Mouse (Mus musculus) thymus, postnatal 10 days (tissue): ENCODE measurements around the gene Ell.
A peak's percentile ranks its signal among the peaks of the same experiment; 100 is the strongest.

ENCODE experiments used
- DNase-seq, 2 experiments: peaks; one replicate each; pipeline ENCODE4 v3.0.0; 2021; ENCODE audit warnings: low spot score in 2 of 2

Gene Ell

DNA sequence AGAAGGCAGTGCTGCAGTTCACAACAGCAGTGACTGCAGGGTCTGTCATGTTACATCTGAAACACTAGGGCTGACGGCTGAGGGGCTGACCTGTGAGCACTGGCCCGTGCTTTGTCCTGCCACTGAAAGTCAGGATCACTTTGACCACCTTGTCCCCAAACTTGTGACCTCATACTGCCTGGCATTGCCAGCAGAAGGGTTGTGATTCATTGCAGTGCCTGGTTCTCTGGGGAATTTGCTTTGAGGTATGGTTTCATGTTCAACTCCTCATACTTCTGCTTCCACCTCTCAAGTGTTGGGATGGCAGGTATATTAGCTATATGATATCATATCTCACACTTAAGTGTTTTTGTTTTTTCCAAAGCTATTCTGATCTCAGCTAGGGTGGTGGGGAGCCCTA is 3.6 kb upstream of the Ell start:
- no peak for DNase-seq

DNA sequence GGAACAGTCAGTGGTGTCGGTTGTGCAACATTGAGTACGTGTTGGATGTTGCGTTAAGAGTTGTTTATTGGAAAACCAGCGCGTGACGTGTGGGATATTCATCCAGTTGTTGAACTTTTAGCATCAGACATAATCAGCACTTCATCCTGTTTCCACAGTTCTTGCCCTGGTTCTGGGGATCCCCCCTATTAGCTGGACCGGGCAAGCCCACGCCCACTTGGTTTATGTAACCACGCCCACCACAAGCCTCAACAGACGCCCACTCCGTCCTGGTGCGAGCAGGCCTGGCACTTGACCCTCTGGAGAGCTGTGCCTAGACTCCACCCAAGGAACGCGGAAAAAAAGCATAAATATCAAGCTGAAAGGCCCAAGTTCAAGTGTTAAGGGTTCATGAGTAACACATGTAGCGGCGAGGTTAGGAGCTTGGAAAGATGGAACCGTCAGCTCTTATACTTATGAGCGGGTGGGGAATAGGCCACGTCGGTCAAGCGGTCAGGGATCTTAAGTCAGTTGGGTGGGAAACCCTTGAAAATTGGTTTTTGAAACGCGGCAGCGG is 1.2 kb upstream of the Ell start:
- DNase-seq, result peak; percentile 28 to 49

DNA sequence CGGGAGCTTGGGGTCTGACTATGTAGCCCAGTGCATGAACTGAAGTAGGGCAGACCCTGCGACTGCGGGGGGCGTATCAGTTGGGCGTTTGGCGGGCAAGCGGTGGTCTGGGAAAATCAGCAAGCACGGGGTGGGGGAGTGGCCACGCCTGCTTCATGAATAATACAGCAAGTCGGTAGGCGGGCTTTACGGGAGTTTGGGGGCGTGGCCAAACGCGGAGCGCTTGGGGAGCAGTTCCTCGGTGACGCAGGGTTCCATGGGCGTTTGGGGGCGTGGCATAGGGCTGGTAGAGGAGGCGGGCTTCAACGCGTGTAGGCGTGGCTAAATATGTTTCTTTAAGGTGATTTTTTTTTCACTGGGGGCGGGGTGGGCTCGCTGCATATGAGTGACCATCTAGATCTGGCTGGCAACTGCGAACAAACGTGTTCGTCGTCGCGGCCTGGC is 602 bp upstream of the Ell start:
- peak; percentile 99 to 100 for DNase-seq

DNA sequence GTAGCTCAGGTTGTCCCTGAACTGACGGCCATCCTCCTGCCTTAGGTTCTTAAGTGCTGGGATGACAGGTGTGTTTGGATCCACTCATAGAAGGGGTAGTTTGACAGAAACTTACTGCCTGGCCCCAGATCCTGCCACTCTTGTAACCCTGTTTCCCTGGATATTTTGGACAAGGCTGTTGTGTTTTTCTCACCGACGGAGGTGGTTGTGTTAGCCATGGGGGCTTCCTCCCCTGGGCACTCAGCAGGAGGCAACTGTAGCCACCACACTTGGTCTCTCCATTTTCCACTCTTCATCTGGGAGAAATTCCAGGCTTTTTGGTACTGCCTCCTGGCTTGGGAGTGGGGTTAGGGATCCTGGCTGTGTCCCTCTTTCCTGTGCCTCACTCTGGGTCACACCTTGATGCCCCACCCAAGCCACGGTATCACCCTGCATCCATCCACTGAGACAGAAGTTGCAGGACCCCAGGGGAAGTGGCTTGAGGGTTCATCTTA is 803 bp downstream of the Ell start:
- DNase-seq, result no peak

DNA sequence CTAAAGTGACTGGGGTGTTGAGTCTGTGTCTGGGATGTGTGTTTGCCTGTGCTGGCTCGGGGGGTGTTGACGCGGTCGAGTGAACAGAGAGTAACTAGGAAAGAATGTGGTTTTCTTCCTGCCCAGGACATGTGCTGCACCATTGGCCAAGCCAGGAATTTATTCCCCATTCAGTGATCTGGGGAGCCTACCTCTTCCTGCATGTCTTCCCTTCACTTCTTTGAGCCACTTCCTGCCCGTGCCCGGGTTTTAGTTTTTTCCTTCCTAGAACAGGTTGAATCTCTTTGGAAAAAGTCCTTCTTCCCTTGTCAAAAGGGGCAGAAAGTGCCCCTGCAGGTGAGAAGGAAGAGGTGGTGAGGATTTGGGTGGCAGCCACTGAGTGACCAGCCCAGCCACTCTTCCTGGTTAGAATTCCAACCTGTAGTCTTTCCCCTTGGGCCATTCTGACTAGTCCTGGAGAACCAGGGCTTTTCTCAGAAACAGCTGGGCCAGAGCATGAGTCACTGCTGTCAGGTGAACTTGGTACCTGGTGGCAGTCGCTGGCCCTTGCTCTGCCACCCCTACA is 1.3 kb downstream of the Ell start:
- no peak for DNase-seq

DNA sequence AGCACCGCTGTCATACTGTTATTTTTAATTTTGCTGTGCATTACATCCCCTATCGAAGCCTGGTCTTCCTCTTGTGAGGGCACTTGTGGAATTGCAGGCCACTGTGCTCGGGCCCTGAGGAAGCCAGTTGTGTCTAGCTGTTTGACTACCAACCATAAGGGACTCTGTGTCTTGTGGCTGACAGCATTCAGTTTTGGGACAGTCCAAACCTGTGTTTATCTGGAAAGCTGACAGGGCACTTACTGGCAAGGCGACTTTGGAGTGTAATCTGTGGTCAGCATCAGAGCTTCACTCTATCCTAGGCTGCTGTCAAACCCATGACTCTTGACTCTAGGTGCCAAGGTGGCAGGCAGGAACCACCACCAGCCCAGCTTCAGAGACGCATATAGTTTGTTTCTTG is 1.8 kb downstream of the Ell start:
- no peak for DNase-seq

DNA sequence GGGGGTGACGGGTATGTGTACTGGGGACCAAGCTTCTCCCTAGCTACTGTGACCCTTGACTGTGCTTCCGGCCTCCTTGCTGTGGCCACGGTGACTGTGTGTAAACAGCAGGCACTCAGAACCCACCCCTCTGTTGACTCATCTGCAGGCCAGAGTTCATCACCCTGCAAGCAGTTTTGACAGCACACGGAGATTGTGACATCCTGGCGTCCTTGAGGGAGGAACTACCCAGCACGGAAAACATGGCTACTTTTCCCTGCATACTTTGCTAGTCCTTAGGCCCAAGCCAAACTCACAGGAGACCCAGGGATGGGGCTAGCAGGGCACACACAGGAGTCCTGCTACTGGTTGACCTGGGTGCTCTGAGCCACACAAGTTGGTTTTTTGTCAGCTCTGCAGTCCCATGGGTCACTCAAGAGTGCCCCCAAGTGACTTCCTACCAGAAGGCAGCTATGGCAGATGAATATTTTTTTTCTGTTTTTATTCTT is 5.0 kb downstream of the Ell start:
- peak in 1 of 2 experiments; percentile 35 for DNase-seq

DNA sequence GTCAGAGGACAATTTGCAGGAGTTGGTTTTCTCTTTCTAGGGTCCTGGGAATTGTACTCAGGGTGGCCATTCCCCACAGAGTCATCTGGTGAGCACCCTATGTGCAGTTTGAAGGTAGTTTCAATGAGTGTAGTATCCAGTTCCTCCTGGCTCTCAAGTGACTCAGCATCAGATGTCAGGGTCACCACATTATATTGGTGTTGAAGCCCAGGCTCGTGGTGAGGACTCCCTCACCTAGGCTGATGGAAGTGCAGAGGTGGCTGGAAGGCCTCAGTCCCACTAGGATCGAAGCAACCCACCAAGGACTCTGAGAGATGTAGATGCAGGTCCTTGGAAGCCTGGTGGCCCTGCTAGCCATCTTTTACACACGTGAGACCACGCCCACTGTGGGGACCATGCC is 7.2 kb downstream of the Ell start:
- DNase-seq, result no peak

DNA sequence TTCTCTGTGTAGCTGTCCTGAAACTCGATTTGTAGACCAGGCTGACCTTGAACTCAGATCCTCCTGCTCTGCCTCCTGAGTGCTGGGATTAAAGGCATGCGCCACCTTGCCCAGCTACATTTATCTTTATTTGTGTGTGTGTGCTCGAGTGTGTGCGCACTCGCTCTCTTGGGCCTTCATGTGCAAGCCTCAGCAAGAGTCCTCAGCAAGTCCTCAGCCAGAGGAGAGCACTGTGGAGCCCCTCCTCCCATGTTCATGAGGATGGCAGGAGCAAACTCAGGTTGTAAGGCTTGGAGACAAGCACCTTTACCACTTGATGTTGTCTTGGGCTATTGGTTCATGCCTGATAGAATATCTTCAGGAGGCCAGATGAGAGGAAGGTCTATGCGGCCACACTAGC is 8.5 kb downstream of the Ell start:
- no peak for DNase-seq

DNA sequence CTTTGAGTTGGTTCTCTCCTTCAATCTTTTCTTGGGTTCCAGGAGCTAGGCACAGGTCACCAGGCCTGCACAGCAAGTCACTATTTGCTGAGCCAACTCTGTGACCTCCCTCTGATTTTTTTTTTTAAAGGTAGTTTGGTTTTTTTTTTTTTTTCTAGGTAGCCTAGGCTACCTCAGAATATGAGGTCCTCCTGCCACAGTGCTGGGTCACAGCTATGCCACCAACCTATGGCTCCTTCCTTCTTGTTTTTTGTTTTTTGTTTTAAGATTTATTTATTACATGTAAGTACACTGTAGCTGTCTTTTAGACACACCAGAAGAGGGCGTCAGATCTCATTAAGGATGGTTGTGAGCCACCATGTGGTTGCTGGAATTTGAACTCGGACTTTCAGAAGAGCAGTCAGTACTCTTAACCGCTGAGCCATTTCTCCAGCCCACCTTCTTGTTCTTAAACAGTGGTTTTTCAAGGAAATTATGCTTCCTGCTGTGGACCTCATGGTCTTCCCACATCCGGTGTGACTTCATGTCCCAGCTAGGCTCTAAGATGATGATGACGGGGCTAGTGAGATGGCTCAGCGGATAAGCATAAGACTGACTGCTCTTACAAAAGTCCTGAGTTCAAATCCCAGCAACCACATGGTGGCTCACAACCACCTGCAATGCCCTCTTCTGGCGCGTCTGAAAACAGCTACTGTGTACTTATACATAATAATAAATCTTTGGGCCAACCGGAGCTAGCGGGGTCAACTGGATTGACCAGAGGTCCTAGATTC is 10.3 kb downstream of the Ell start:
- DNase-seq, result no peak

DNA sequence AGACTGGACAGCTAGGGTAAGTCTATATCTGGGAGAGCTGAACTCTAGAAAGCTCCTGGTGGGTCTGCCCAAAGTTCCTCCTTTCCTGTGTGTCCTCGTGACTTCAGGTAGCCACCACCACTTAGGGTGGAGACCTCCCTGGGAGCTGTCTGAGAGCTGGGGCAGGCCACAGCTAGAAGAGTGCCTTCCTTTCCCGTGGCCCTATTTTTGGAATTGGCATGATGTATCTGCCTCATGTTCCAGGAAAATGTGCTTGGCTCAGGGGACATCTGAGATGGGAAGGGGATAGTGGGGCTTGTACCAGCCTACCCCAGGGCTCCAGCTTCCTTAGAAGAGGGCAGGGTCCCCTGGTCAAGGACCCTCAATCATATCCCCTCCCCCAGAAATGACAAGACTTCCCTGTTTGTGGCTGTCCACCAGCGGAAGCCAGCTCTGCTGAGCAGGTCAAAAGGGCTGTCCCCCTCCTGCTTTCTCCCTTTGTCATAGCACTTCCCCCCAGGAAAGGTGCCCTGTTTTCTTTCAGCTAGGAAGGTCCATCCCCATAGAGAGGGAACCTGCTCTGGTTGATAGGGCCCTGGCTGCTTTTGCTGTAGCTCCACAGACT is 12.4 kb downstream of the Ell start:
- no peak for DNase-seq

DNA sequence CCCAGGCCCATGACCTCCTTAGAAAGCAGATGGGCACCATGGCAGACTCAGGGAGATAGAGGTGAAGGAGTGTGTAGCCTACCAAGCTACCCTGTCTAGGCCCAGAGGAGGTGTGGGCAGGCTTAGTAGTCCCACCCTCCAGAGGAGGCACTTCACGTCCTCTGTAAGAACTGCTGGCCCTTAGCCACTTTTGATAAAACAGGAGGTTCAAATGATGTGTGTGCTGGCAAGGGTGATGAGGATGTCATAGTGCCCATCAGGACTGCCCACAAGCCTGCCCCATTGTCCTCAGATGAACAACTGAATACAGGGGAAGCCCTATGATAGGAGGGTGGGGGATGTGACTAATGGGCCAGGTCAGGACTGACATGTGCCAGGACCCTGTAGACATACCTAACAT is 13.6 kb downstream of the Ell start:
- no peak for DNase-seq

DNA sequence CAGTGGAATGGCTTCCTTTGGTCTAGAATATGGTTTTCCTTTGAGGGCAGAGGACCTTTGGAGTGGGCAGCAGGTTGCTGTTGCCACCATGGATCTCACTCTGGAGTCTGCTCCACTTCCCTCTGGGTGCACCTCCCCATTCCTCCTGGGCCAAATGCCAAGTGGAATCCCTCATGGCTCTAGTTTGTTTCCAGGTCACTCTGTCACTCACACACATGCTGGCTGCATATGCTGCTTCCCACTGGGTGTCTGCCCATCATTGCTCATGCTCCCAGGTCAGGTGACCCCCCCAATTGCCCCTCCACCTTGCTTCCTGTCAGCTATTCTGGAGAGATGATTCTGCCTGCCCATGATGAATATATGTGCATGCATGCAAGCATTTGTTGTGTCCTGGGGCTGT is 14.5 kb downstream of the Ell start:
- DNase-seq, result no peak

DNA sequence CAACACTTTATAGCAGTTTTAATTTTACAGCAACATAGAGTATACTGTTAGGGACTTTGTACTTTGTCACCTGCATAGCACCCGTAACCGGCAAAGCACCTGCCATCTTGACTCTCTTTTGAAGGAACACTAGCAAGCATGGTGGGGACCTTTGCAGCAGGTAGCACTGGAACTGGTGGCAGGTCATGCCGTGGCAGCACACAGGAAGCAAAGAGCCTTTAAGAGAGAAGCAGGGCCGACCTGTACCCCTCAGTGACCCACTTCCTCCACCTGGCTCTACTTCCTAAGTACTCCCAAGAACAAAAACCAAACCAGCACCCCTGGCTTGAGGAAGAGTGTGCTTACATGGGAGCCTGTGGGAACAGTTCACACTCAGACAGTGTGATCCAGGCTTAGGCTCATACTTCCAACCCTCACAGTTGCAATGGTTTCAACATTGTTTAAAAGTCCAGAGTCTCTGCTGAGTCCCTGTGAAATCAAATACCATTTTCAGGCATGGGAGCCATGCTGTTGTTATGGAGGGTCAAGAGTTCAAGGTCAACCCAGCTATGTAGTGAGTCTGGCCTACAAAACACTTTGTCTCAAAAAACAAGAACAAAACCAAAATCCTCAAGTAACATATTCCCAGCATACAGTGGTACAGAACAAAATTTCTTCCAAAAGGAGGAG is 16.0 kb downstream of the Ell start:
- DNase-seq, result peak in 1 of 2 experiments; percentile 41

DNA sequence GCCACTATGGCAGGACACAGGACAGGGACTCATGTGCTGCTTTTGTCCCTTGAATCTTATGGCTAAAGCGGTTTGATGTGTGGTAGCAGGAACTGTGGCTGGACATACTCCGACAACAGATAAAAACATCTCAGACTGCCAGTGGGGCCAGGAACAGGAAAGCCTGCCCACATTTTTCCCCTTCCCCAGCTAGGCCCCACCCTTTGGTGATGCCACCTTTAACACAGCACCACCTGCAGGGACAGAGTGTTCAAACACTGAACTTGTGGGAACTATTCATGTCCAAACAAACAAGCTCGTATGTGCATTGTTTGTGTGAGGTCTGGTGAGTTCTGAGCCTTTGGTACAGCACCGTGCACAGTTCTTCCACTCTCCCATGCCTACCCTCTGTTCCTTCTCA is 19.1 kb downstream of the Ell start:
- peak; percentile 68 to 69 for DNase-seq

DNA sequence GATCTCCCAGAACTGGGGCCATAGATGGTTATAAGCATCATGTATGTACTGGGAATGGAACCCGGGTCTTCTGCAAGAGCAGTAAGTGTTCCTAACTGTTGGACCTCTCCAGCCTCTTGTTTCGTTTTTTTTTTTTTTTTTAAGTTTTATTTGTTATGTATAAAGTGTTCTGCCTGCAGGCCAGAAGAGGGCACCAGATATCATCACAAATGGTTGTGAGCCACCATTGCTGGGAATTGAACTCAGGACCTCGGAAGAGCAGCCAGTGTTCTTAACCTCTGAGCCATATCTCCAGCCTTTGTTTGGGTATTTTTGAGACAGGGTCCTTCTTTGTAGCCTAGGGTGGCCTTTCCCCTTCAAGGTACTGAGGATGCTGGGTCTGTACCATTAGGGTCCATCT is 19.7 kb downstream of the Ell start:
- no peak for DNase-seq

DNA sequence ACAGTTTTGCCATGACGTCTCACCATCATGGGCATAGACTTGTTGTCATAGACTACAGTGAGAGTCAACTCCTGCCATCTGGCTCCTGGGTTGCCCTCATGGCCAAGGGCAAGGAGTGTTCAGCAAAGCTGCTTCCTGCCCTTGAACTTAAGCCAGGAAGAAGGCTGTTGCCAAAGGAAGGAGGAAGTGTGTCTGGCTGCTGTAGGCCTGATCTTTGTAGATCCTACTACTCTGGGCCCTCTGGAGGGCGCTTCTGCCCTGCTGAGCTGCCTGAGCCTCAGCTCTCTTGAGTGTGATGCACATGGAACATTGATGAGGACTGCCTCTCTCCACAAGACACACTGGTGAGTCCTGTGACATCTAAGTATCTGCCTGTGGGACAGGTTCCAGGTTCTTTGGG is 20.8 kb downstream of the Ell start:
- peak in 1 of 2 experiments; percentile 39 for DNase-seq

DNA sequence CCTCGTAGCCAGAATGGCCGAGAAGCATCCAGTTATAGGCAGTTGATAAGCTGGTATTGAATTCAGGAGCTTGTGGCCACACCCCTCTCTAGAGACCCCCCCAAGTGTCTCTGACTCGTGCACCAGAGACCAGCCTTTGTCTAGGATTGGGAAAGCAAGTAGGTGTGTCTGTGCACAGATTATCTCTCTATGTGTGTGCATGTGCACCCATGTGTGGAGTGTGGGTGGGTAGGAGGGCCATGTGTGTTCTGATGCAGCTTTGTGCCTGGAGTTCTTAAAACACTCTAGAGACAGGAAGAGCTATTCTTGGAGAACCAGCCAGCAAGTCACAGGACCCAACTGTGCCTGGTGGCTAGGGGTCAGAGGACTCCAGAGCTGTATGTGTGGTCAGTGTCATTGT is 21.3 kb downstream of the Ell start:
- no peak for DNase-seq

DNA sequence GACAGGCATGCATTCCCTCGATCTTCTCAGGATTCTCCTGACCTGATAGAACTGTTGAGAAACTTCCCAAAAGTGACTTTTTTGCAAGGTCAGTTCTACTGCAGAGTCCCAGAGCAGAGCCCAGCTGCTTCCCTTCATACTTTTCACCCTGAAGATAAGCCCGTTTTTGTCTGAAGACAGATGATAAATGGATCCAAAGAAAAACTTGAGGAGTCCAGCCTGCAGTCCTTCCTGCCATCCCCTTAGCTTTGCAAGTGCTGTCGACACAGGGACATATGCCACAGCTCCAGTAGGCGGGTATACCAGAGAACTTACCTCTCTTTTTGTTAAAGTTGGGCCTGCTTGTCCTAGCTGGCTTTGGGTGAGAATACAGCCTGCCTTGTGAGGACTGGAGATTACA is 22.1 kb downstream of the Ell start:
- DNase-seq, result no peak

DNA sequence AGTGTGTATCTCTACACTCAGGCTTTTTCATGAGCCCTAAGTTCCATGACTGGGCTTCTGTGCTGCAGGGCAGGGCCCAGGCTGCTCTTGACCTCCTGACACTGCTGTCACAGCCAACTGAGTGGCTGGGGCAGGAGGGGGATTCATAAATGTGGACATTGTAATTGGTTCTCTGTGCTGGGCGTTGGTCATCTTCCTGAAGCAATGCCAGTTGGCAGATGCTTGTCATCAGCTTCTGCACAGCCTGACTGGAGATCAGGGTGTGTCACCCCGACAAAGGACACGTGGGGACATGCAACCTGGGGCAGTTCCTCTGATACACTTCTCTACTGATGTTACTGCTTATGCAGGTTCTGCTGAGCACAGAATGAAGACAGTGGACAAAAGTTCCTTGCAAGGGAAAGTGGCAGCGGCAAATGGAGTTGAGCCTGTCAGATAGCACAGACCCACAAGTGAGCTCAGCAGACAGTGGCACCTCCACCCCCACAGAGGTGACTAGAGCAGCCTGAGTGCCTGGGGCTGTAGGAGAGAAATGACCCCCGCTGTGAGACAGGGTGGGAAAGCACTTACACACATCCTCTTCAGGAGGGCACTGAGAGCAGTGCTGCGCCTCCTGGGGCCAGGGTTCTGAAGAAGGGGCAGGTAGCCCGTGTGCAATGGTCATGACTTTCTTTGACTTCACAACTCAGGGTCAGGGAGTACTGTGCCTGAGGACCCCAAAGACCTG is 22.7 kb downstream of the Ell start:
- no peak for DNase-seq

DNA sequence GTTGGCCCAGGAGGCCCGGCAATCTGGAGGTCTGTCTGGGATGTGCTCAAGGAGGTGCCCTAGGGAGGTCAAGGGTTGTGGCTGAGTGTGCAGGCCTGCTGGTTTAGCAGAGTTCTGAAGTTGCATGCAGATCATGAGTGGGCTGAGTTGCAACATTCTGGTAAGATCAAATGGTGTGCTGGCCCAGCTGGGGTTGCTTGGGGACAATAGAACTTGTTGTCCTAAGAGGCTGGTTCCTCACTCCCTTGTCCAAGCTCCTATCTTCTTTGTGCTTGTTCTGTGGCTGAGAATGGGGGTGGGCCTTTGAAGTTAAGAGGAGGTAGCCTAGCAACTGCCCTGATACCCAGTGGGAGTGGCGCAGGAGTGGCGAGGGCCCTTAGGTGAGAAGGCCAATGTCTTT is 23.5 kb downstream of the Ell start:
- DNase-seq, result no peak
